Mouse (Mus musculus): Measurements from ENCODE around the gene Stat5b. TPM values are rescaled to one million over a fixed set of nuclear protein-coding genes. Genes with fewer than 3 reads are reported as not detected.
"Not testable (repeated sequence)": the region's sequence is repeated elsewhere in the genome, so short reads cannot be mapped to it uniquely, and the experiment has no call there.

The Stat5b gene
- polyA plus RNA-seq, 1 experiment from 2014 or later, result 22.7 TPM

- H3K27ac ChIP-seq, result no peak overlapping the region
- H3K4me3 ChIP-seq, result no peak overlapping the region
- H3K9ac ChIP-seq, result no peak overlapping the region
- H3K9me3 ChIP-seq, result no peaks in the 10 kb centered on the region
- ATAC-seq (ENCODE audit: insufficient number of reproducible peaks, insufficient read depth, low FRiP score, low TSS enrichment), result no peak
- WGBS, result 80% methylated on average over 5 of the region's 5 CpGs
- H3K36me3 ChIP-seq, result peaks cover 41% of the 10 kb centered on the region
- no peak overlapping the region for H3K4me2 ChIP-seq (replicated peaks)
- no peaks in the 10 kb centered on the region for H3K27me3 ChIP-seq
- no peaks in the 10 kb centered on the region for H3K4me1 ChIP-seq
These were observed 51.1 kb downstream of the Stat5b start for GRCm38 (mm10) chr11:100799426-100799825.

- H3K4me2 ChIP-seq (replicated peaks), result no peak overlapping the region
- no peak for ATAC-seq (ENCODE audit: insufficient number of reproducible peaks, insufficient read depth, low FRiP score, low TSS enrichment)
- H3K9ac ChIP-seq, result no peak overlapping the region
- H3K27ac ChIP-seq, result no peak overlapping the region
- H3K9me3 ChIP-seq, result no peaks in the 10 kb centered on the region
- H3K4me1 ChIP-seq, result no peaks in the 10 kb centered on the region
- H3K27me3 ChIP-seq, result no peaks in the 10 kb centered on the region
- peaks cover 22% of the 10 kb centered on the region for H3K36me3 ChIP-seq
- no peak overlapping the region for H3K4me3 ChIP-seq
- WGBS, result 66% methylated on average over 8 of the region's 8 CpGs
These were observed 53.9 kb downstream of the Stat5b start for GRCm38 (mm10) chr11:100796585-100796984.

- no peaks in the 10 kb centered on the region for H3K9me3 ChIP-seq
These were observed 55.1 kb downstream of the Stat5b start for GRCm38 (mm10) chr11:100795386-100795785.

GRCm38 (mm10) chr11:100791457-100792049 is 59.0 kb downstream of the Stat5b start:
- WGBS, result 84% methylated on average over 2 of the region's 2 CpGs
- Histone ChIP-seq H3K4me1 (peaks cover 17% of the 10 kb centered on the region; the same call in 1 of the 2 replicates), H3K36me3 (peaks cover 12% of the 10 kb centered on the region), H3K27ac (no peak overlapping the region), H3K9ac (no peak overlapping the region), H3K9me3 (no peaks in the 10 kb centered on the region), H3K4me2 (replicated peaks) (no peak overlapping the region), H3K4me3 (no peak overlapping the region), H3K27me3 (no peaks in the 10 kb centered on the region)
- no peak for ATAC-seq (ENCODE audit: insufficient number of reproducible peaks, insufficient read depth, low FRiP score, low TSS enrichment)

More at GRCm38 (mm10) chr11:100795386-100795785, 55.1 kb downstream of the Stat5b start:
- H3K27ac ChIP-seq, result no peak overlapping the region
- no peak overlapping the region for H3K4me2 ChIP-seq (replicated peaks)
- WGBS, result 81% methylated on average over 2 of the region's 2 CpGs
- no peak for ATAC-seq (ENCODE audit: insufficient number of reproducible peaks, insufficient read depth, low FRiP score, low TSS enrichment)
- no peak overlapping the region for H3K9ac ChIP-seq
- no peak overlapping the region for H3K4me3 ChIP-seq
- peaks cover 15% of the 10 kb centered on the region for H3K36me3 ChIP-seq
- no peaks in the 10 kb centered on the region for H3K27me3 ChIP-seq
- no peaks in the 10 kb centered on the region for H3K4me1 ChIP-seq

GRCm38 (mm10) chr11:100790644-100791043 is 59.9 kb downstream of the Stat5b start:
- not testable (repeated sequence) for H3K27me3 ChIP-seq; H3K9ac ChIP-seq; H3K4me3 ChIP-seq; H3K4me2 ChIP-seq (replicated peaks); ATAC-seq (ENCODE audit: insufficient number of reproducible peaks, insufficient read depth, low FRiP score, low TSS enrichment); H3K36me3 ChIP-seq; H3K9me3 ChIP-seq
- Histone ChIP-seq H3K4me1 (peaks cover 20% of the 10 kb centered on the region; the same call in 1 of the 2 replicates), H3K27ac (peak overlapping the region; percentile 32)
- 84% methylated on average over 9 of the region's 9 CpGs for WGBS

- H3K36me3 ChIP-seq, result peaks cover 8% of the 10 kb centered on the region; the same call in 1 of the 2 replicates
- peaks cover 20% of the 10 kb centered on the region; the same call in 1 of the 2 replicates for H3K4me1 ChIP-seq
- no peak overlapping the region for H3K9ac ChIP-seq
- H3K4me3 ChIP-seq, result no peak overlapping the region
- H3K4me2 ChIP-seq (replicated peaks), result no peak overlapping the region
- H3K27ac ChIP-seq, result peak overlapping the region; percentile 32; the same call in 1 of the 2 replicates
- H3K27me3 ChIP-seq, result no peaks in the 10 kb centered on the region
- no peaks in the 10 kb centered on the region for H3K9me3 ChIP-seq
- WGBS, result 59% methylated on average over 3 of the region's 3 CpGs
- no peak for ATAC-seq (ENCODE audit: insufficient number of reproducible peaks, insufficient read depth, low FRiP score, low TSS enrichment)
These were observed 60.8 kb downstream of the Stat5b start for GRCm38 (mm10) chr11:100789702-100790101.

- H3K9ac ChIP-seq, result no peak overlapping the region
- H3K4me1 ChIP-seq, result peaks cover 20% of the 10 kb centered on the region; the same call in 1 of the 2 replicates
- no peaks in the 10 kb centered on the region for H3K27me3 ChIP-seq
- H3K36me3 ChIP-seq, result peaks cover 27% of the 10 kb centered on the region
- H3K4me2 ChIP-seq (replicated peaks), result no peak overlapping the region
- no peak overlapping the region for H3K27ac ChIP-seq
- no peak for ATAC-seq (ENCODE audit: insufficient number of reproducible peaks, insufficient read depth, low FRiP score, low TSS enrichment)
- no peak overlapping the region for H3K4me3 ChIP-seq
- no peaks in the 10 kb centered on the region for H3K9me3 ChIP-seq
- WGBS, result 92% methylated on average over 2 of the region's 2 CpGs
These were observed 64.8 kb downstream of the Stat5b start for GRCm38 (mm10) chr11:100785774-100786173.

GRCm38 (mm10) chr11:100784286-100784685 is 66.2 kb downstream of the Stat5b start:
- H3K4me3 ChIP-seq, result no peak overlapping the region
- H3K4me2 ChIP-seq (replicated peaks), result no peak overlapping the region
- no peak overlapping the region for H3K9ac ChIP-seq
- H3K4me1 ChIP-seq, result peaks cover 15% of the 10 kb centered on the region; the same call in 1 of the 2 replicates
- H3K9me3 ChIP-seq, result no peaks in the 10 kb centered on the region
- no peak overlapping the region for H3K27ac ChIP-seq
- ATAC-seq (ENCODE audit: insufficient number of reproducible peaks, insufficient read depth, low FRiP score, low TSS enrichment), result no peak
- H3K36me3 ChIP-seq, result peaks cover 27% of the 10 kb centered on the region
- no peaks in the 10 kb centered on the region for H3K27me3 ChIP-seq
- 88% methylated on average over 8 of the region's 8 CpGs for WGBS

GRCm38 (mm10) chr11:100782568-100782967 is 68.0 kb downstream of the Stat5b start:
- no peak overlapping the region for H3K27ac ChIP-seq
- WGBS, result 87% methylated on average over 13 of the region's 13 CpGs
- H3K27me3 ChIP-seq, result no peaks in the 10 kb centered on the region
- H3K9me3 ChIP-seq, result no peaks in the 10 kb centered on the region
- ATAC-seq (ENCODE audit: insufficient number of reproducible peaks, insufficient read depth, low FRiP score, low TSS enrichment), result no peak
- no peak overlapping the region for H3K4me3 ChIP-seq
- H3K4me1 ChIP-seq, result peaks cover 10% of the 10 kb centered on the region; the same call in 1 of the 2 replicates
- H3K4me2 ChIP-seq (replicated peaks), result no peak overlapping the region
- H3K36me3 ChIP-seq, result peaks cover 24% of the 10 kb centered on the region
- H3K9ac ChIP-seq, result no peak overlapping the region

GRCm38 (mm10) chr11:100781763-100782475 is 68.6 kb downstream of the Stat5b start:
- Histone ChIP-seq H3K9me3 (no peaks in the 10 kb centered on the region), H3K27me3 (no peaks in the 10 kb centered on the region), H3K4me2 (replicated peaks) (no peak overlapping the region), H3K27ac (no peak overlapping the region), H3K36me3 (peaks cover 24% of the 10 kb centered on the region), H3K4me1 (peaks cover 6% of the 10 kb centered on the region; the same call in 1 of the 2 replicates), H3K4me3 (no peak overlapping the region), H3K9ac (no peak overlapping the region)
- no peak for ATAC-seq (ENCODE audit: insufficient number of reproducible peaks, insufficient read depth, low FRiP score, low TSS enrichment)
- WGBS, result 86% methylated on average over 15 of the region's 15 CpGs

- Histone ChIP-seq H3K36me3 (peaks cover 24% of the 10 kb centered on the region), H3K4me1 (no peaks in the 10 kb centered on the region), H3K27ac (no peak overlapping the region), H3K4me3 (no peak overlapping the region), H3K9ac (no peak overlapping the region), H3K4me2 (replicated peaks) (no peak overlapping the region), H3K9me3 (no peaks in the 10 kb centered on the region), H3K27me3 (no peaks in the 10 kb centered on the region)
- 71% methylated on average over 8 of the region's 8 CpGs for WGBS
- no peak for ATAC-seq (ENCODE audit: insufficient number of reproducible peaks, insufficient read depth, low FRiP score, low TSS enrichment)
These were observed 70.3 kb downstream of the Stat5b start for GRCm38 (mm10) chr11:100780247-100780646.

- WGBS, result 75% methylated on average over 3 of the region's 3 CpGs
- Histone ChIP-seq H3K9ac (no peak overlapping the region), H3K4me1 (no peaks in the 10 kb centered on the region), H3K4me3 (no peak overlapping the region), H3K9me3 (no peaks in the 10 kb centered on the region), H3K4me2 (replicated peaks) (no peak overlapping the region), H3K27ac (no peak overlapping the region), H3K36me3 (peaks cover 18% of the 10 kb centered on the region), H3K27me3 (no peaks in the 10 kb centered on the region)
- no peak for ATAC-seq (ENCODE audit: insufficient number of reproducible peaks, insufficient read depth, low FRiP score, low TSS enrichment)
These were observed 72.5 kb downstream of the Stat5b start for GRCm38 (mm10) chr11:100778069-100778468.
